In the genomic region with DNA sequence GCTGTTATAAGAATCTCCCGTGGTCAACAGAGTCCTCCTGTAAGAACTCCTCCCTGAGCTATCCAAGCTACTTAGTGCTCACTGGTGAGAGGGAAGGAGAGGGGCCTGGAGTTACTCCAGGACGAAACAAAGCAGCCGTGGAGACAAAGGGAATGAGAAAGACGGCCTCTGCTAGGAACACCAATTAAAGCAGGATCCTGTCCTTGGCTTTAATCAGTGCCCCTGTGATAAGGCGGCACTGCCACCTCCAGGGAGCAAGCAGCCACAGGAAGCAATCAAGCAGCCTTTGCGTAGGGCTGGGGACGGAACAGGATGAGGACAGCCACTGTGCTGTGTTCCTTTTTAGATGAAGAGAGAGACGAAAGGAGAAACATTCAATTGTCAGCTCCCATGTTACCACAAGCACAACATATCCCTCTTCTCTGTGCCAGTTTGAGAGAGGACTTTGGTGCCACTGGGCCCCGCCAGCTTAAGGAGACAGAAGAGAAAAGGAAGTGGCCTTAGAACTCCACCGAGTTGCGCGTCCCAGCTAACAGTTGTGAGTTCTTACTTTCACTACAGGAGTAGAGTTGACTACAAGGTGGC, we compare ENCODE assay signal across 8 mouse cellular contexts.
DNase-seq lines count a peak whose midpoint lies in the region; ATAC-seq and TF ChIP-seq lines count a peak whose summit lies in the region.

No protein-coding gene starts in this region.

- H3K9ac ChIP-seq in heart, adult 2 months (ENCODE audit: low read depth, low read length), result peak overlapping the region; percentile 18
- H3K9ac ChIP-seq in lung, embryonic 16.5 days (ENCODE audit: low read length), result peak overlapping the region; percentile 50

- H3K27ac ChIP-seq in heart, adult 2 months, result peak overlapping the region; percentile 73
- H3K27ac ChIP-seq in kidney, adult 2 months (ENCODE audit: insufficient read depth, low read depth, low read length), result peak overlapping the region; percentile 89
- H3K27ac ChIP-seq in lung, embryonic 16.5 days (ENCODE audit: low read length), result peak overlapping the region; percentile 94

- peak; percentile 44 for TF ChIP-seq CTCF in heart, adult 2 months (IDR thresholded peaks at IDR 0.05)
- TF ChIP-seq CTCF in kidney, adult 2 months (conservative IDR thresholded peaks at IDR 0.05; ENCODE audit: insufficient read depth, insufficient read length, low read depth, low read length), result no peak; the same call in 1 of the 2 replicates

- peak; percentile 64; the same call in 1 of the 2 replicates for TF ChIP-seq EP300 in heart, adult 2 months (IDR thresholded peaks at IDR 0.05; ENCODE audit: insufficient read depth, low read depth, low read length)

- intact Hi-C loops in heart, adult 2 months (cut with DNase I), result loop anchor here (2.0 kb wide), 1 partner anchor 17 kb away; no protein-coding TSS in a partner anchor

- H3K4me1 ChIP-seq in heart, adult 2 months (ENCODE audit: control insufficient read depth, insufficient read depth, low read length), result peaks cover 49% of the 10 kb centered on the region
- H3K4me1 ChIP-seq in kidney, adult 2 months (ENCODE audit: control insufficient read depth, insufficient read depth, low read length), result peaks cover 28% of the 10 kb centered on the region
- H3K4me1 ChIP-seq in lung, embryonic 16.5 days (replicated peaks; ENCODE audit: control insufficient read depth, insufficient read depth, low read length), result peaks cover 80% of the 10 kb centered on the region

- peak overlapping the region; percentile 24; the same call in 1 of the 2 replicates for H3K4me3 ChIP-seq in heart, adult 2 months
- peak overlapping the region; percentile 9; the same call in 1 of the 2 replicates for H3K4me3 ChIP-seq in kidney, adult 2 months (ENCODE audit: insufficient read depth, low read depth, low read length)
- H3K4me3 ChIP-seq in lung, embryonic 16.5 days (ENCODE audit: low read length), result no peak overlapping the region; the same call in 1 of the 2 replicates

- H3K9me3 ChIP-seq in lung, embryonic 16.5 days (ENCODE audit: control insufficient read depth, low read length), result no peaks in the 10 kb centered on the region

- H3K36me3 ChIP-seq in heart, adult 2 months (ENCODE audit: control insufficient read depth, insufficient read depth, low read length), result peaks cover 6% of the 10 kb centered on the region
- no peaks in the 10 kb centered on the region for H3K36me3 ChIP-seq in kidney, adult 2 months (ENCODE audit: control insufficient read depth, insufficient read depth, low read length)
- H3K36me3 ChIP-seq in lung, embryonic 16.5 days (ENCODE audit: control insufficient read depth, insufficient read depth, low read length), result no peaks in the 10 kb centered on the region

- H3K27me3 ChIP-seq in heart, adult 2 months (ENCODE audit: control insufficient read depth, insufficient read depth, low read length), result no peaks in the 10 kb centered on the region
- no peaks in the 10 kb centered on the region for H3K27me3 ChIP-seq in kidney, adult 2 months (replicated peaks; ENCODE audit: control insufficient read depth, insufficient read depth, low read length)
- no peaks in the 10 kb centered on the region for H3K27me3 ChIP-seq in lung, embryonic 16.5 days (ENCODE audit: control insufficient read depth, insufficient read depth, low read depth, low read length)

- no peaks in the 10 kb centered on the region for H3K79me2 ChIP-seq in heart, adult 2 months (replicated peaks; ENCODE audit: control insufficient read depth, insufficient read depth, low read length)

- TF ChIP-seq POLR2A in heart, adult 2 months (IDR thresholded peaks at IDR 0.05; ENCODE audit: insufficient read depth, low read depth, low read length), result peak; percentile 49
- no peak for TF ChIP-seq POLR2A in kidney, adult 2 months (IDR thresholded peaks at IDR 0.05; ENCODE audit: low read depth, low read length)

- DNase-seq in ovary, postnatal 36 days (ENCODE audit: low spot score), result peak; percentile 50
- DNase-seq in ovary, postnatal 10 days (ENCODE audit: low spot score), result no peak
- peak; percentile 59 to 69 for DNase-seq in heart, adult 2 months
- peak; percentile 66 for DNase-seq in kidney, adult 2 months
- DNase-seq in retina, embryonic 14.5 days (ENCODE audit: low spot score), result peak; percentile 64
- no peak for DNase-seq in cerebellum, postnatal 36 days
- no peak for DNase-seq in layer of hippocampus, postnatal 36 days

- H3K4me2 ChIP-seq in lung, embryonic 16.5 days (ENCODE audit: low read depth, low read length), result peak overlapping the region; percentile 31

- 17% methylated on average over 12 of the region's 12 CpGs for WGBS in heart, adult 2 months
- 39% methylated on average over 12 of the region's 12 CpGs for WGBS in kidney, adult 2 months
- 24% methylated on average over 12 of the region's 12 CpGs for WGBS in lung, embryonic 16.5 days

- ATAC-seq in lung, embryonic 16.5 days (ENCODE audit: low read depth), result no peak

Comparison
In these comparisons a context has a peak if more than half of its experiments do, and no peak if none do; other contexts are left out.
1. DNase-seq: peak in ovary, postnatal 36 days (single experiment), heart, adult 2 months (2 of 2), kidney, adult 2 months (single experiment) and retina, embryonic 14.5 days (single experiment); none in ovary, postnatal 10 days (single experiment), cerebellum, postnatal 36 days (0 of 2) and layer of hippocampus, postnatal 36 days (0 of 2).
2. Peak in every context shown above with its lines, with median percentiles within 50 percentile points of each other: H3K27ac ChIP-seq.